Mouse (Mus musculus): ENCODE results near the gene Lrba. TPM values are rescaled to one million over a fixed set of nuclear protein-coding genes. Genes with fewer than 3 reads are reported as not detected.

The Lrba gene
- polyA plus RNA-seq, 1 experiment from 2014 or later: 4.4 TPM

GRCm38 (mm10) chr3:86294866-86295265, 70.4 kb downstream of the Lrba start:
- H3K36me3 ChIP-seq (replicated peaks): no peaks in the 10 kb centered on the region
- H3K4me2 ChIP-seq: no peak overlapping the region
- no peaks in the 10 kb centered on the region for H3K9me3 ChIP-seq
- no peak overlapping the region for H3K27ac ChIP-seq
- no peak overlapping the region for H3K9ac ChIP-seq
- ATAC-seq (ENCODE audit: low FRiP score): no peak
- 89% methylated on average over 1 of the region's 1 CpGs for WGBS
- H3K27me3 ChIP-seq: no peaks in the 10 kb centered on the region
- H3K4me3 ChIP-seq (replicated peaks): no peak overlapping the region
- H3K4me1 ChIP-seq: no peaks in the 10 kb centered on the region

DNA sequence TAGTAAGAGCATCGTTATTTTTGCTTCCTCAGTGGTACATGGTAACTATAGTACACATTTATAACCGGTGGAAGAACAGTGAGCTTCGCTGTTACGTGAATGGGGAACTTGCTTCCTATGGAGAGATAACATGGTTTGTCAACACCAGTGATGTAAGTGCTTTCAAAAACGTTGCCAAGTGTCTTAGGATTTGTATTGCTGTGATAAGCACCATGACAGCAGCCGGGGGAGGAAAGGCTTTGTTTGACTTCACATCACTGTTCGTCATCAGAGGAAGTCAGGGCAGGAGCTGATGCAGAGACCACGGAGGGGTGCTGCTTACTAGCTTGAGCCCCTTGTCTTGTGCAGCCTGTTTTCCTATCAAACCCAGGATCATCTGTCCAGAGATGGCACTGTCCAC, 71.7 kb downstream of the Lrba start:
- H3K4me1 ChIP-seq: no peaks in the 10 kb centered on the region
- H3K9ac ChIP-seq: no peak overlapping the region
- H3K27me3 ChIP-seq: no peaks in the 10 kb centered on the region
- ATAC-seq (ENCODE audit: low FRiP score): no peak
- 74% methylated on average over 8 of the region's 8 CpGs for WGBS
- no peak overlapping the region for H3K4me2 ChIP-seq
- no peaks in the 10 kb centered on the region for H3K36me3 ChIP-seq (replicated peaks)
- no peaks in the 10 kb centered on the region for H3K9me3 ChIP-seq
- no peak overlapping the region for H3K27ac ChIP-seq
- H3K4me3 ChIP-seq (replicated peaks): no peak overlapping the region

DNA sequence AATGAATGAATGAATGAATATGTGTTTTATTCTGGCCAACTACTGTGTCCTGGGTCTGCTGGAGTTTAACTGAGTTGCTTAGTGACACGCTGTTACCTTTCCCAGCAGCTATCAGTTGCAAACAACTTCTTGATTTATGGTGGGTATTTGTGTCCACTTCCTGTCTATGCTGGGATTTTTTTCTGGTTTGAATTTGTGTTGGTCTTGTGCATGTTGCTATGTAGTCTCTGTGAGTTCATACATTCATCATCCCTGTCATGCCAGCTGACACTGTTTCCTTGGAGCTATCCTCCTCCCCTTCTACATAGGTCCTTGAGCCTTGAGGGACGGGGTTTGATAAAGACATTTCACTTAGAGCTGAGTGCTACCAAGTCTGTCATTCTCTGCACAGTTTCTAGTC, 84.4 kb downstream of the Lrba start:
- Histone ChIP-seq H3K9ac (no peak overlapping the region), H3K36me3 (replicated peaks) (no peaks in the 10 kb centered on the region), H3K27ac (no peak overlapping the region), H3K4me2 (no peak overlapping the region), H3K4me3 (replicated peaks) (no peak overlapping the region), H3K4me1 (peaks cover 3% of the 10 kb centered on the region; the same call in 1 of the 2 replicates), H3K27me3 (no peaks in the 10 kb centered on the region), H3K9me3 (no peaks in the 10 kb centered on the region)
- WGBS: 92% methylated on average over 2 of the region's 2 CpGs
- no peak for ATAC-seq (ENCODE audit: low FRiP score)

GRCm38 (mm10) chr3:86310216-86310615, 85.7 kb downstream of the Lrba start:
- Histone ChIP-seq H3K4me2 (no peak overlapping the region), H3K27ac (no peak overlapping the region), H3K4me1 (peaks cover 3% of the 10 kb centered on the region; the same call in 1 of the 2 replicates), H3K4me3 (replicated peaks) (no peak overlapping the region), H3K27me3 (no peaks in the 10 kb centered on the region), H3K9me3 (no peaks in the 10 kb centered on the region), H3K9ac (no peak overlapping the region), H3K36me3 (replicated peaks) (no peaks in the 10 kb centered on the region)
- no peak for ATAC-seq (ENCODE audit: low FRiP score)
- WGBS: 70% methylated on average over 5 of the region's 5 CpGs

GRCm38 (mm10) chr3:86311406-86311805, 86.9 kb downstream of the Lrba start:
- H3K4me3 ChIP-seq (replicated peaks): no peak overlapping the region
- H3K4me2 ChIP-seq: no peak overlapping the region
- no peak for ATAC-seq (ENCODE audit: low FRiP score)
- WGBS: 26% methylated on average over 1 of the region's 1 CpGs
- H3K27me3 ChIP-seq: no peaks in the 10 kb centered on the region
- peaks cover 3% of the 10 kb centered on the region; the same call in 1 of the 2 replicates for H3K4me1 ChIP-seq
- no peak overlapping the region for H3K9ac ChIP-seq
- H3K9me3 ChIP-seq: no peaks in the 10 kb centered on the region
- H3K36me3 ChIP-seq (replicated peaks): no peaks in the 10 kb centered on the region
- H3K27ac ChIP-seq: no peak overlapping the region

DNA sequence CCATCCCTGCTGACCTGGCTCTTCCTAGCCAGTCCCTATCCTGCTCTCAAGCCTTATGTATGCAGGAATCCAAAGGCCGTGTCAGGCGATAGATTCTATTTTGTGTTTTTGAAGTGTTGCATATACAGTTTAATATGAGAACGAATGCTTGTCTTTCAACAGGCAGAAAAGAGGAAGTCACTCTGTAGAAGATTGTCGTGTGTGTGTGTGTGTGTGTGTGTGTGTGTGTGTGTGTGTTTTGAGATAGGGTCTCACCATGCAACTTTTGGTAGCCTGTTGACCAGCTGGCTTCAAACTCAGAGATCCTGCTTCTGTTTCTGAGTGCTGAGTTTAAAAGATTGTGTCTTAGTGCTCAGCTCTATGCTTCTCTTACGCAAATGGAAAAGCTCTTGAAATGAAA, 93.2 kb downstream of the Lrba start:
- H3K36me3 ChIP-seq (replicated peaks): no peaks in the 10 kb centered on the region
- no peaks in the 10 kb centered on the region for H3K9me3 ChIP-seq

DNA sequence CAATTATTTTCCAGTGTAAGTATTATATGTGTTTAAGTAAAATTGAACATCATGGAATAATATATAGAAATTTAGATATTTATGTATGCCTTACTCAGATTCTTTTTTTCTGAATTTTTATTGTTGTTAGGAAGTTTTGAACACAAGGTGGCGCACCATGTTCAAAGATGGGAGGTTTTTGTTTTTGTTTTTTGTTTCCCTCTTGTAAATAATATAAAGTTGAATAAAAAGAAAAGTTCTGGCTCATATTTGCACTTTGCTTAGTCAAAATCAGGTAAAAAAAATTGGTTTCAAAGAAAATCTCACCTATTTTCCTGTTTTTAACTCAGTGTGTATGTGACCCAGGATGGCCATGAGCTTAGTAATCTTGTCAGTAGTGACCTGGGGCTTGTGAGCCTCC, 104.1 kb downstream of the Lrba start:
- no peaks in the 10 kb centered on the region for H3K27me3 ChIP-seq
- no peaks in the 10 kb centered on the region for H3K9me3 ChIP-seq
- H3K4me2 ChIP-seq: no peak overlapping the region
- no peak overlapping the region for H3K4me3 ChIP-seq (replicated peaks)
- no peak for ATAC-seq (ENCODE audit: low FRiP score)
- no peak overlapping the region for H3K9ac ChIP-seq
- H3K27ac ChIP-seq: no peak overlapping the region
- WGBS: 11% methylated on average over 1 of the region's 1 CpGs
- H3K36me3 ChIP-seq (replicated peaks): no peaks in the 10 kb centered on the region
- no peaks in the 10 kb centered on the region for H3K4me1 ChIP-seq

More for the DNA sequence above, 93.2 kb downstream of the Lrba start:
- Histone ChIP-seq H3K27me3 (no peaks in the 10 kb centered on the region), H3K9ac (no peak overlapping the region), H3K4me2 (no peak overlapping the region), H3K27ac (no peak overlapping the region), H3K4me1 (no peaks in the 10 kb centered on the region), H3K4me3 (replicated peaks) (no peak overlapping the region)
- ATAC-seq (ENCODE audit: low FRiP score): no peak
- 86% methylated on average over 5 of the region's 5 CpGs for WGBS

DNA sequence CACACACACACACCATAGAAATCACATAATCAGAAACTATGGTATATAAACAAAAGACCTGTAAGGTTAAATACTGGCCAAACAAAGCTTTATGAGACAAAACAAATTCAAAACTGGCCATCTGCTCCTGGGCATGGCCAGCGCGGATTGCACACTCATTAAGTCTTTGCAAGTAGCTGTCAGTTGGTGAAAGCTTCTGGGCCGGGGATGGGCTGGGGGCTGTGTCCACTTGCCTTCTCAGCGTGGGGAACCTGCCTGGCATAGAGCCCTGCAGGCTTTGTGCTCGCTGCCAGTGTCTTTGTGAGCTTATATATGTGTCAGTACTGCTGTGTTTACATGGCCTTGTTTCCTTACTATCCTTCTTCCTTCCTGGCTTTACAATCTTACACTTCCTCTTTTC, 118.8 kb downstream of the Lrba start:
- no peaks in the 10 kb centered on the region for H3K36me3 ChIP-seq (replicated peaks)
- no peak overlapping the region for H3K27ac ChIP-seq
- H3K9me3 ChIP-seq: no peaks in the 10 kb centered on the region
- ATAC-seq (ENCODE audit: low FRiP score): no peak
- H3K9ac ChIP-seq: no peak overlapping the region
- peaks cover 4% of the 10 kb centered on the region; the same call in 1 of the 2 replicates for H3K4me1 ChIP-seq
- H3K27me3 ChIP-seq: no peaks in the 10 kb centered on the region
- no peak overlapping the region for H3K4me2 ChIP-seq
- H3K4me3 ChIP-seq (replicated peaks): no peak overlapping the region
- 38% methylated on average over 5 of the region's 5 CpGs for WGBS

DNA sequence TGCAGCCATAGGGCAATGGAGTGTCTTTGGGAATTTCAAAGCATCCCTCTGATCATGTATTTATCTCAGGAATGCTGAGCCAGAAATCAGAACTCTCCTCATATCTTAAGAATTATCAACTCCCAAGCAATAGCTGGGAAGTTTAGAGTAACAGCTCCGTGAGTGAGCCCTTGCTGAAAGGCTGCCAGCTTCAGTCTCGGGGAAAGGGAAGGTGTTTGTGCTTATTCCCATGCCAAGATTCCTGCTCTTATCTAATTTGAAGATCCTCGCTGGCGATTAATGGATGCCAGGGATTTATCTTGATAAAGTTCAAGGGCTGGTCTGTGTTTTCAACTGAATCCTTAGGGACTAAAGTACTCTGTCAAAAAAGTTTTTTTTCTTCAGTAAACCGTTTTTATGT, 138.0 kb downstream of the Lrba start:
- no peaks in the 10 kb centered on the region for H3K36me3 ChIP-seq (replicated peaks)
- WGBS: 52% methylated on average over 5 of the region's 5 CpGs
- no peak overlapping the region for H3K4me3 ChIP-seq (replicated peaks)
- H3K4me2 ChIP-seq: no peak overlapping the region
- H3K9me3 ChIP-seq: no peaks in the 10 kb centered on the region
- H3K27ac ChIP-seq: no peak overlapping the region
- H3K27me3 ChIP-seq: no peaks in the 10 kb centered on the region
- no peak for ATAC-seq (ENCODE audit: low FRiP score)
- H3K4me1 ChIP-seq: no peaks in the 10 kb centered on the region
- H3K9ac ChIP-seq: no peak overlapping the region

DNA sequence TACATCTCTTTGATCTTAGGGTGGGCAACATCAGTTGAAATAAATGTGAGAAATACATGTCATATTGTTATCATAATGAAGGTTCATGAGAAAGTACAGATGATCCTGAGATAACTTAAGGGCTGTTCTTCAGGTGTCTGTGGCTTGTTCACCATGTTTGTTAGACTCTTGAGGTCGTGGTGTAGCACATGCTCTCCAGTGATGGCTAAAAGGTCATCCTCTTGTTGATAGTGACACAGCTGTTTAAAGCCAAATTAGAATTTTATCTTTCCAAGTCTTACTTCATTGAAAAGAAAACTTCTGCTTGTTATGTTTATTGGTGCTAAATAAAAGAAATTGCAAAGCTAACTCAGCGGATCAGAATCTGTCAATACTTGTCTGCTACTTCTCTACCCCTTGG, 147.0 kb downstream of the Lrba start:
- 72% methylated on average over 2 of the region's 2 CpGs for WGBS
- Histone ChIP-seq H3K4me3 (replicated peaks) (no peak overlapping the region), H3K4me1 (no peaks in the 10 kb centered on the region), H3K36me3 (replicated peaks) (no peaks in the 10 kb centered on the region), H3K27ac (no peak overlapping the region), H3K4me2 (no peak overlapping the region), H3K27me3 (no peaks in the 10 kb centered on the region), H3K9me3 (no peaks in the 10 kb centered on the region), H3K9ac (no peak overlapping the region)
- no peak for ATAC-seq (ENCODE audit: low FRiP score)

GRCm38 (mm10) chr3:86375276-86375675, 150.8 kb downstream of the Lrba start:
- WGBS: 85% methylated on average over 2 of the region's 2 CpGs
- Histone ChIP-seq H3K27me3 (no peaks in the 10 kb centered on the region), H3K4me3 (replicated peaks) (no peak overlapping the region), H3K4me1 (no peaks in the 10 kb centered on the region), H3K9me3 (no peaks in the 10 kb centered on the region), H3K4me2 (no peak overlapping the region), H3K27ac (no peak overlapping the region), H3K36me3 (replicated peaks) (no peaks in the 10 kb centered on the region), H3K9ac (no peak overlapping the region)
- no peak for ATAC-seq (ENCODE audit: low FRiP score)

GRCm38 (mm10) chr3:86382557-86382956, 158.1 kb downstream of the Lrba start:
- Histone ChIP-seq H3K27ac (no peak overlapping the region), H3K4me3 (replicated peaks) (no peak overlapping the region), H3K4me1 (no peaks in the 10 kb centered on the region), H3K4me2 (no peak overlapping the region), H3K27me3 (no peaks in the 10 kb centered on the region), H3K36me3 (replicated peaks) (no peaks in the 10 kb centered on the region), H3K9me3 (no peaks in the 10 kb centered on the region), H3K9ac (no peak overlapping the region)
- ATAC-seq (ENCODE audit: low FRiP score): no peak
- 28% methylated on average over 2 of the region's 2 CpGs for WGBS

DNA sequence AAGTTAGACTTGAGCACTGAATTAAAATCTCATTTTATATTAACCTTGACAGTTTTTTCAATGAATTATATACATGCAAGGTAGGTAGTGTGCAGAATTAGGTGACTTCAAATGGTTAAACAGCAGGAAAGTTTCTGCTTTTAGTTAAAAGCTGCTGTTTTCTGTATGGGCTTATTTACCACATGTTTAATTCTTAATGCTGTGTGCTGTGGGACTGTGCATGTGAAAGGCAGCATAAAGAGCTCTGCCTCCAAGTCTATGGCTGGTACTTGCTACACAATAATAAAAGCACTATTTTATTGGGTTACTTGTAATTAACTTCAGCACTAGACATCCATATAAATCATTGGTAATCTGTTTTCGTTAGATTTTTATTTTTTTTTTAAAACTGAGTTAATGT, 160.6 kb downstream of the Lrba start:
- Histone ChIP-seq H3K9me3 (no peaks in the 10 kb centered on the region), H3K4me2 (no peak overlapping the region), H3K36me3 (replicated peaks) (no peaks in the 10 kb centered on the region), H3K9ac (no peak overlapping the region), H3K27ac (no peak overlapping the region), H3K4me3 (replicated peaks) (no peak overlapping the region), H3K4me1 (no peaks in the 10 kb centered on the region), H3K27me3 (no peaks in the 10 kb centered on the region)
- ATAC-seq (ENCODE audit: low FRiP score): no peak
- WGBS: 88% methylated on average over 1 of the region's 1 CpGs

- Histone ChIP-seq H3K9me3 (no peaks in the 10 kb centered on the region), H3K36me3 (replicated peaks) (no peaks in the 10 kb centered on the region), H3K27me3 (no peaks in the 10 kb centered on the region), H3K4me3 (replicated peaks) (no peak overlapping the region), H3K4me1 (no peaks in the 10 kb centered on the region), H3K4me2 (no peak overlapping the region), H3K9ac (no peak overlapping the region), H3K27ac (no peak overlapping the region)
- 81% methylated on average over 4 of the region's 4 CpGs for WGBS
- no peak for ATAC-seq (ENCODE audit: low FRiP score)
Measured at GRCm38 (mm10) chr3:86386246-86386645, 161.8 kb downstream of the Lrba start.

All from forebrain, embryonic 12.5 days (tissue).